Mouse (Mus musculus) brain, embryonic 18.5 days (tissue): ENCODE measurements around the gene Rdh16f2.
"Not testable (repeated sequence)": the region's sequence is repeated elsewhere in the genome, so short reads cannot be mapped to it uniquely, and the experiment has no call there.

Source experiments
- DNase-seq: peaks from one replicate; pipeline ENCODE4 v3.0.0-alpha.2; 2012; ENCODE audit warnings: low read depth, low spot score

Rdh16f2 gene

GRCm38 (mm10) chr10:127891481-127891880 lies 25.2 kb downstream of the Rdh16f2 start:
- no peak for DNase-seq

- not testable (repeated sequence) for DNase-seq
These were observed 27.1 kb downstream of the Rdh16f2 start for GRCm38 (mm10) chr10:127893163-127894022.

GRCm38 (mm10) chr10:127896705-127897104 lies 30.4 kb downstream of the Rdh16f2 start:
- no peak for DNase-seq

GRCm38 (mm10) chr10:127897506-127897905 lies 31.2 kb downstream of the Rdh16f2 start:
- no peak for DNase-seq

GRCm38 (mm10) chr10:127898218-127898617 lies 31.9 kb downstream of the Rdh16f2 start, which contains the start of gene Sdr9c7:
TSS of gene Sdr9c7 (plus strand) at chr10:127898518.
- no peak for DNase-seq

GRCm38 (mm10) chr10:127899783-127900182 lies 33.5 kb downstream of the Rdh16f2 start:
- no peak for DNase-seq

- DNase-seq = no peak
These were observed 35.5 kb downstream of the Rdh16f2 start for GRCm38 (mm10) chr10:127901751-127902150.

- no peak for DNase-seq
These were observed 36.8 kb downstream of the Rdh16f2 start for GRCm38 (mm10) chr10:127903116-127903515.

- no peak for DNase-seq
These were observed 38.6 kb downstream of the Rdh16f2 start for GRCm38 (mm10) chr10:127904718-127905446.

GRCm38 (mm10) chr10:127906138-127906537 lies 39.9 kb downstream of the Rdh16f2 start:
- no peak for DNase-seq

GRCm38 (mm10) chr10:127907386-127907951 lies 41.2 kb downstream of the Rdh16f2 start:
- no peak for DNase-seq

GRCm38 (mm10) chr10:127915578-127915977 lies 49.3 kb downstream of the Rdh16f2 start:
- no peak for DNase-seq

GRCm38 (mm10) chr10:127917183-127917582 lies 50.9 kb downstream of the Rdh16f2 start:
- not testable (repeated sequence) for DNase-seq

GRCm38 (mm10) chr10:127917651-127918050 lies 51.4 kb downstream of the Rdh16f2 start:
- no peak for DNase-seq

- no peak for DNase-seq
These were observed 56.0 kb downstream of the Rdh16f2 start for GRCm38 (mm10) chr10:127922241-127922640.

- DNase-seq = no peak
These were observed 56.8 kb downstream of the Rdh16f2 start for GRCm38 (mm10) chr10:127923024-127923423.

GRCm38 (mm10) chr10:127924597-127925378 lies 58.5 kb downstream of the Rdh16f2 start:
- peak; percentile 30 for DNase-seq
